Mouse (Mus musculus) hindbrain, embryonic 11.5 days (tissue): ENCODE data around the gene Vti1a. TPM values are rescaled to one million over a fixed set of nuclear protein-coding genes. Genes with fewer than 3 reads are reported as not detected.

ENCODE experiments used
- ATAC-seq: fragments of 200-750 bp; cut with Nextera tagmentation; 2 replicates; pipeline ENCODE4 v1.8.0; 2017; ENCODE audit warnings: mild to moderate bottlenecking, moderate TSS enrichment, moderate library complexity; ENCODE audit not compliant: low FRiP score
- DNase-seq: peaks from one replicate; pipeline ENCODE4 v3.0.0-alpha.2; 2015; ENCODE audit warnings: low spot score
- H3K27ac ChIP-seq: fragments of 300-500 bp; sonication (generic); 2 replicates; pipeline ENCODE4 v1.5.1; 2014; ENCODE audit warnings: mild to moderate bottlenecking, low read depth, low read length
- H3K27me3 ChIP-seq: fragments of 300-500 bp; sonication (generic); 2 replicates; pipeline ENCODE4 v1.6.1; 2014; ENCODE audit warnings: mild to moderate bottlenecking, low read length, moderate library complexity, mixed read lengths; ENCODE audit not compliant: control insufficient read depth, insufficient read depth
- H3K36me3 ChIP-seq: fragments of 300-500 bp; sonication (generic); 2 replicates; pipeline ENCODE4 v1.6.1; 2014; ENCODE audit warnings: mild to moderate bottlenecking, low read length, moderate library complexity, mixed read lengths; ENCODE audit not compliant: control insufficient read depth, insufficient read depth
- H3K4me1 ChIP-seq: fragments of 300-500 bp; sonication (generic); replicated peaks from 2 replicates; pipeline ENCODE4 v1.6.1; 2014; ENCODE audit warnings: low read length, mixed read lengths; ENCODE audit not compliant: control insufficient read depth, insufficient read depth
- H3K4me2 ChIP-seq: fragments of 300-500 bp; sonication (generic); replicated peaks from 2 replicates; pipeline ENCODE4 v1.6.1; 2014; ENCODE audit warnings: mild to moderate bottlenecking, low read depth, low read length
- H3K4me3 ChIP-seq: fragments of 300-500 bp; sonication (generic); 2 replicates; pipeline ENCODE4 v1.5.1; 2014; ENCODE audit warnings: low read depth, low read length
- H3K9ac ChIP-seq: fragments of 300-500 bp; sonication (generic); 2 replicates; pipeline ENCODE4 v1.6.1; 2014; ENCODE audit warnings: low read depth, low read length
- H3K9me3 ChIP-seq: fragments of 300-500 bp; sonication (generic); 2 replicates; pipeline ENCODE4 v1.6.1; 2016; ENCODE audit warnings: low read length; ENCODE audit not compliant: control insufficient read depth
- WGBS: fragments of 180-500 bp; shearing (Covaris S2); extraction: QIAGEN DNeasy Blood & Tissue Kit; methylation state at CpG from one replicate; pipeline ENCODE4 v1.1.7; 2014; 5-methylcytosine and 5-hydroxymethylcytosine counted together
- polyA plus RNA-seq: library from polyadenylated mRNA; unstranded; fragments of >200 nt; fragmentation: Nextera tagmentation; extraction: Ambion mirVana; gene quantifications from 2 replicates; pipeline ENCODE4 v1.2.1, GENCODE M21; 2014

Gene Vti1a
- polyA plus RNA-seq, 1 experiment from 2014 or later, result 27.8 TPM

GRCm38 (mm10) chr19:55582896-55583653 is 267.0 kb downstream of the Vti1a start:
- H3K4me3 ChIP-seq, result no peak overlapping the region
- no peaks in the 10 kb centered on the region for H3K4me1 ChIP-seq
- H3K27me3 ChIP-seq, result peaks cover 10% of the 10 kb centered on the region
- no peaks in the 10 kb centered on the region for H3K36me3 ChIP-seq
- DNase-seq, result no peak
- H3K9me3 ChIP-seq, result no peaks in the 10 kb centered on the region
- no peak overlapping the region for H3K4me2 ChIP-seq
- WGBS, result 64% methylated on average over 14 of the region's 16 CpGs
- no peak for ATAC-seq
- no peak overlapping the region for H3K27ac ChIP-seq
- no peak overlapping the region for H3K9ac ChIP-seq

- Histone ChIP-seq H3K9ac (no peak overlapping the region), H3K4me2 (no peak overlapping the region), H3K27me3 (peaks cover 15% of the 10 kb centered on the region), H3K4me1 (0 out of 2 replicates have a peak, but pooled peaks cover 2% of the 10 kb centered on the region), H3K27ac (no peak overlapping the region), H3K9me3 (no peaks in the 10 kb centered on the region), H3K36me3 (no peaks in the 10 kb centered on the region), H3K4me3 (no peak overlapping the region)
- ATAC-seq (no peak), DNase-seq (no peak)
- WGBS, result 83% methylated on average over 18 of the region's 18 CpGs
These were observed 269.5 kb downstream of the Vti1a start for GRCm38 (mm10) chr19:55585270-55586224.

GRCm38 (mm10) chr19:55587638-55588421 is 271.7 kb downstream of the Vti1a start:
- H3K36me3 ChIP-seq, result no peaks in the 10 kb centered on the region
- no peak overlapping the region for H3K4me3 ChIP-seq
- no peak for ATAC-seq
- peaks cover 15% of the 10 kb centered on the region for H3K27me3 ChIP-seq
- H3K27ac ChIP-seq, result no peak overlapping the region
- 0 out of 2 replicates have a peak, but pooled peaks cover 2% of the 10 kb centered on the region for H3K4me1 ChIP-seq
- 84% methylated on average over 14 of the region's 14 CpGs for WGBS
- DNase-seq, result no peak
- no peak overlapping the region for H3K4me2 ChIP-seq
- H3K9ac ChIP-seq, result no peak overlapping the region
- H3K9me3 ChIP-seq, result no peaks in the 10 kb centered on the region

GRCm38 (mm10) chr19:55588948-55589896 is 273.1 kb downstream of the Vti1a start:
- ATAC-seq (0 out of 2 replicates have a peak, but pooled peaks have one; percentile 17), DNase-seq (peak; percentile 39)
- H3K9me3 ChIP-seq, result no peaks in the 10 kb centered on the region
- H3K27me3 ChIP-seq, result peaks cover 15% of the 10 kb centered on the region
- WGBS, result 35% methylated on average over 16 of the region's 16 CpGs
- H3K9ac ChIP-seq, result no peak overlapping the region
- H3K27ac ChIP-seq, result no peak overlapping the region
- no peaks in the 10 kb centered on the region for H3K36me3 ChIP-seq
- H3K4me1 ChIP-seq, result 0 out of 2 replicates have a peak, but pooled peaks cover 2% of the 10 kb centered on the region
- no peak overlapping the region for H3K4me2 ChIP-seq
- no peak overlapping the region for H3K4me3 ChIP-seq

- Histone ChIP-seq H3K4me2 (no peak overlapping the region), H3K4me1 (peaks cover 7% of the 10 kb centered on the region; the same call in 1 of the 2 replicates), H3K36me3 (no peaks in the 10 kb centered on the region), H3K27me3 (peaks cover 5% of the 10 kb centered on the region), H3K27ac (no peak overlapping the region), H3K9ac (no peak overlapping the region), H3K9me3 (no peaks in the 10 kb centered on the region), H3K4me3 (no peak overlapping the region)
- 60% methylated on average over 26 of the region's 26 CpGs for WGBS
- ATAC-seq (peak; percentile 51), DNase-seq (peak; percentile 46)
These were observed 277.0 kb downstream of the Vti1a start for GRCm38 (mm10) chr19:55592876-55593691.

GRCm38 (mm10) chr19:55593729-55594444 is 277.8 kb downstream of the Vti1a start:
- WGBS, result 78% methylated on average over 16 of the region's 16 CpGs
- no peak for DNase-seq
- H3K9ac ChIP-seq, result no peak overlapping the region
- H3K4me2 ChIP-seq, result no peak overlapping the region
- peaks cover 8% of the 10 kb centered on the region; the same call in 1 of the 2 replicates for H3K4me1 ChIP-seq
- H3K4me3 ChIP-seq, result no peak overlapping the region
- H3K9me3 ChIP-seq, result no peaks in the 10 kb centered on the region
- H3K27me3 ChIP-seq, result no peaks in the 10 kb centered on the region
- H3K27ac ChIP-seq, result no peak overlapping the region
- ATAC-seq, result no peak
- no peaks in the 10 kb centered on the region for H3K36me3 ChIP-seq

GRCm38 (mm10) chr19:55594451-55594850 is 278.4 kb downstream of the Vti1a start:
- no peak for DNase-seq
- Histone ChIP-seq H3K9ac (no peak overlapping the region), H3K27ac (no peak overlapping the region), H3K36me3 (no peaks in the 10 kb centered on the region), H3K27me3 (no peaks in the 10 kb centered on the region), H3K4me3 (no peak overlapping the region), H3K4me2 (no peak overlapping the region), H3K9me3 (no peaks in the 10 kb centered on the region), H3K4me1 (peaks cover 6% of the 10 kb centered on the region; the same call in 1 of the 2 replicates)
- no peak for ATAC-seq
- 93% methylated on average over 3 of the region's 3 CpGs for WGBS
